Mouse (Mus musculus): ENCODE results near the gene Cldn1. TPM values are rescaled to one million over a fixed set of nuclear protein-coding genes. Genes with fewer than 3 reads are reported as not detected.

Gene Cldn1
- polyA plus RNA-seq (2015; fragmentation: Nextera tagmentation; extraction: Ambion mirVana) = 1.8 and 2.5 TPM in 2 replicates

DNA sequence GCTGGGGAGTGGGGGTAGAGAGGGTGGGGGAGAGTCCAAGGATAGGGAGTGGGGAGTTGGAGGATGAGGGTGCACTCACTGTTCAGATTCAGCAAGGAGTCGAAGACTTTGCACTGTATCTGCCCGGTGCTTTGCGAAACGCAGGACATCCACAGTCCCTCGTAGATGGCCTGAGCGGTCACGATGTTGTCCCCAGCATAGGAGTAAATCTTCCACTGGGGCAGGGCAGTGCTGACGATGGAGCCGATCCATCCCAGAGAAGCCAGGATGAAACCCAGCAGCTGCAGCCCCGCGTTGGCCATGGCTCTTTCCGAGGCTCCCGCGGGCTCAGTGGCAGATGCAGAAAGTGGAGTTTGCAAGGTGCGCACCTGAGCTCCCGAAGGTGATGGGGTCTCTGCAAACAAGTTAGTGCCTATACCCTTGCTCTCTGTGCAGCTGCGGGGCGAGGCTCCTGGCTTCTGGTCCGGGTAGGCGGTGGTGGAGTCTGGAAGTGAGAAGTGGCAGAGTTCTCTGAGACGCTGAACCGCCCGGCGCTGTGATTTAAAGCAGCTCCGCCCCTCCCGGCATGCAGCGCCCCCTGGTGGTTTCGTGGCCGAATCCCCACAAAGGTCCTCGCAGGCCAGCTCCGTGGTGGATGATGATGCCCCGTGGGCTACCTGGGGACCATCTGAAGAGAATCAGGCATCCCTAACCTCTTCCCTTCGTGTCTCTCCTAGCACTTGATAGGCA is at the start of gene Cldn1:
Cldn1 (minus strand) TSS at position 517 of the 729 bp plus-strand sequence.
- Histone ChIP-seq H3K27ac (replicated peaks) (no peak within 1 kb of the TSS), H3K9ac (peak within 1 kb of the TSS; percentile 71), H3K27me3 (replicated peaks) (peaks cover 8% of the 10 kb centered on the region; the same call in 1 of the 2 replicates), H3K4me3 (peak within 1 kb of the TSS; percentile 56), H3K4me2 (peak within 1 kb of the TSS; percentile 83), H3K9me3 (no peaks in the 10 kb centered on the region), H3K4me1 (peaks cover 6% of the 10 kb centered on the region), H3K36me3 (no peaks in the 10 kb centered on the region)
- WGBS = 3% methylated on average over 33 of the region's 33 CpGs
- no peak for ATAC-seq (ENCODE audit: extremely low read depth, insufficient number of reproducible peaks, low FRiP score, low TSS enrichment)

DNA sequence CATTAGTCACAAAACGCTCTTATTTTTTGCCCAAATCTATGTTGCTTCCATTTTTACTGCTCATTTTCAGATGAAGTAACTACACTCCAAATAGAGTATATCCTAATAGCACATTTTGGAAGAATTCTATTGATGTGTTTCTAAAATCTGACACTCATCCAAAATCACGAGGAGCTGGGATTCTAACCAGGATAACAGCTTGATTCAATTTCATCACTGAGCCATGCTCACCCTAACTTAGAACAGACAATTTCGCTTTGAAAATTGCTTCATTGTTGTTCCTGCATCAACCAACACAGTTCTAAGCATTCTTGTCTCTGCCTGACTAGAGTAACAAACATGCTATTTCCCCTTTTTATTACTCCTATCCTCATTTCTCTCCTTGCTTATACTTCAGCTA is 47.0 kb upstream of the Cldn1 start:
- Histone ChIP-seq H3K4me1 (no peaks in the 10 kb centered on the region), H3K4me3 (no peak overlapping the region), H3K9ac (no peak overlapping the region), H3K9me3 (no peaks in the 10 kb centered on the region), H3K27me3 (replicated peaks) (no peaks in the 10 kb centered on the region), H3K4me2 (no peak overlapping the region), H3K27ac (replicated peaks) (no peak overlapping the region), H3K36me3 (no peaks in the 10 kb centered on the region)
- ATAC-seq (ENCODE audit: extremely low read depth, insufficient number of reproducible peaks, low FRiP score, low TSS enrichment) = no peak
- 79% methylated on average over 3 of the region's 3 CpGs for WGBS

DNA sequence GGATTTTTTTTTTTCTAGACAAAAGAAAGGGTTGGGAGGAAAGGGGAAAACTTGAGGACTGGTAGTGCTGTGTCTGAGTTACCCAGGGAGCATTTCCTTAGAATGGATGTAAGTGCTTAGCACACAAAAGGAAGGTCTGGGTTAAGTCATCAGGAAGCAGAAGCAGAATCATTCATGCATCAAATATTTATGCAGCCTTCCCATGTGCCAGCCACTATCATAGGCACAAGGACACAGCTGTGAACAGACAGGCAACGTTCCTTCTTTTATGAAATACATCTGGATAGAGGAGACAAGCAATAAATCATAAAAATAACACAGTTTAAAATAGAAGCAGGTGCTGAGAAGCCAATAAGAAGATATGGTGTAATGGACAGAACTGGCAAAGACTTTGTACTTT is 32.4 kb upstream of the Cldn1 start:
- H3K36me3 ChIP-seq = no peaks in the 10 kb centered on the region
- ATAC-seq (ENCODE audit: extremely low read depth, insufficient number of reproducible peaks, low FRiP score, low TSS enrichment) = no peak
- peaks cover 4% of the 10 kb centered on the region; the same call in 1 of the 2 replicates for H3K4me1 ChIP-seq
- no peaks in the 10 kb centered on the region for H3K9me3 ChIP-seq
- H3K9ac ChIP-seq = no peak overlapping the region
- no peaks in the 10 kb centered on the region for H3K27me3 ChIP-seq (replicated peaks)
- H3K27ac ChIP-seq (replicated peaks) = no peak overlapping the region
- 57% methylated on average over 1 of the region's 1 CpGs for WGBS
- H3K4me2 ChIP-seq = no peak overlapping the region
- no peak overlapping the region for H3K4me3 ChIP-seq

DNA sequence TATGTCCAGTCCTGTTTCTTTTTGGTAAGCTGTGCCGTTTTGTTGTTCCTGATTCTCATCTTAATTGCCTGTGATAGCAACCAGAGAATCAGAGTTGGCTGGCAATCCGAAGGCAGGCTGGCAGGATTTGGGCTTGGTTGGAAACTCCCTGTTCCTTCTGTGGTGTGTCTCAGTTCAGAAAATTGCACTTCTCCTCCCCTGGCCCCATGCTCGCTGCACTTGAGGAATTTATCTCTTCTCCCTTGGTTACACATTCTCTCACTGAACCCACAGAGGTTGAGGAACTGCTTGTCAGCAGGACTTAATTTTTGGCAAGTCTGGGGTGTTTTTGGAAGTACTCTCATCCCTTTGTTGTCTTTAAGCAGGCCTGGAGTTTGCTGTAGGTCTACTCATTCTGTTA is 29.3 kb upstream of the Cldn1 start:
- H3K27ac ChIP-seq (replicated peaks) = no peak overlapping the region
- no peaks in the 10 kb centered on the region for H3K36me3 ChIP-seq
- no peak for ATAC-seq (ENCODE audit: extremely low read depth, insufficient number of reproducible peaks, low FRiP score, low TSS enrichment)
- no peaks in the 10 kb centered on the region for H3K9me3 ChIP-seq
- no peak overlapping the region for H3K9ac ChIP-seq
- no peaks in the 10 kb centered on the region for H3K27me3 ChIP-seq (replicated peaks)
- H3K4me2 ChIP-seq = no peak overlapping the region
- peaks cover 4% of the 10 kb centered on the region; the same call in 1 of the 2 replicates for H3K4me1 ChIP-seq
- no peak overlapping the region for H3K4me3 ChIP-seq
- WGBS = 33% methylated on average over 3 of the region's 3 CpGs

DNA sequence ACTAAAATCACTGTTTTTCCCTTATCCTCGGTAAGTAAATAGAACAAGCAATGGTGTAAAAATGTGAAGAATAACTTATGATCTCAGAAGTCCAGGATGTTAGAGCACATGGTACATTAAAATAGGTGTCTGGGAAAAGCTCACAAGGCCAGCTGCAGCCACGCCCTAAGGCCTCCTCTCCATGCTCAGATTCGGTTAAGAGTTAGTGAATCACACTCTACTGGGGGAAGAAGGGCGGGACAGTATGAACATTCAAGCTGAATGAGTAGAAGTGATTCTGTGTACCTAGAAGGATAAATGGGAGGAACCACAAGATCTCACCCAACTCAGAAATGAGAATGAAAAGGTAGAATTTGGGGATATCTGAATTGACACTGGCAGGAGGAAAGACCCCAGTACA is 28.9 kb upstream of the Cldn1 start:
- no peaks in the 10 kb centered on the region for H3K27me3 ChIP-seq (replicated peaks)
- no peaks in the 10 kb centered on the region for H3K9me3 ChIP-seq
- H3K36me3 ChIP-seq = no peaks in the 10 kb centered on the region
- no peak for ATAC-seq (ENCODE audit: extremely low read depth, insufficient number of reproducible peaks, low FRiP score, low TSS enrichment)
- WGBS = 66% methylated on average over 4 of the region's 4 CpGs
- H3K4me3 ChIP-seq = no peak overlapping the region
- no peak overlapping the region for H3K27ac ChIP-seq (replicated peaks)
- peaks cover 4% of the 10 kb centered on the region; the same call in 1 of the 2 replicates for H3K4me1 ChIP-seq
- no peak overlapping the region for H3K4me2 ChIP-seq
- no peak overlapping the region for H3K9ac ChIP-seq

DNA sequence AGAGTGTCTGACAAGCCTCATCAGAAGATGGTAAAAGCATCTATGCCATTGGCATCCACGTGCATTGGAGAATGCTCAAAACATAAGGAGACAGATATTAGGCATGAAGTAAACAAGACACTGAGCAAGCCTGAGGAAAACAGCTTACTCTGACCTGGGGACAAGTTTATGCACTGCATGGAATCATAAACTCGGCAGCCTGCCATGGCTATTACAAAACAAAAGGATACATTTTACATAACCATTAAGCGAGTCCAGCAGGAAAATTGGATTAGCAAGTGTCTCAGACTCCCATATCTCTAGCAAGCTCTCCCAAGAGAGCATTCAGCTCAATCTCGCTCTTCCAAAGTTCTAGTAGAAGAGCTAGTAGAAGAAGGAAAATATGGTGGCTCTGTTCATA is 19.3 kb upstream of the Cldn1 start:
- Histone ChIP-seq H3K36me3 (no peaks in the 10 kb centered on the region), H3K4me1 (no peaks in the 10 kb centered on the region), H3K9me3 (no peaks in the 10 kb centered on the region), H3K27me3 (replicated peaks) (no peaks in the 10 kb centered on the region), H3K4me2 (no peak overlapping the region), H3K27ac (replicated peaks) (no peak overlapping the region), H3K4me3 (no peak overlapping the region), H3K9ac (no peak overlapping the region)
- ATAC-seq (ENCODE audit: extremely low read depth, insufficient number of reproducible peaks, low FRiP score, low TSS enrichment) = no peak
- 68% methylated on average over 4 of the region's 4 CpGs for WGBS

DNA sequence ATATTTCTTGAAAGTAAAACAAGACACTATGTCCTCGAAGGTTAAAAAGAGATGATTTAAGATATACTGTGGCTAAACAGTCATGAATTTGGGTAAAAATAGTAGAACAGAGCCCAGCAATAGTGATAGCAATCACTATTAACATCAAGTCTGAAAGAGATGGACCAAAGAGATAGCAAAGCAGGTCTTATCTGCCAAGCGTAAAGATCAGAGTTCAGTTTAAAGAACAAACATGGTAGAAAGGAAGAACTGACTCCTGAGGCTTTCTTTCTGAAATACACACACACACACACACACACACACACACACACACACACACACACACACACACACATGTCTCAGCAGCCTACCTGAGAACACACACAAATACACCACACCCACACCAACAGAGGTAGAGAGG is 14.5 kb upstream of the Cldn1 start:
- Histone ChIP-seq H3K4me2 (no peak overlapping the region), H3K9me3 (no peaks in the 10 kb centered on the region), H3K4me1 (no peaks in the 10 kb centered on the region), H3K9ac (no peak overlapping the region), H3K36me3 (no peaks in the 10 kb centered on the region), H3K4me3 (no peak overlapping the region), H3K27me3 (replicated peaks) (no peaks in the 10 kb centered on the region), H3K27ac (replicated peaks) (no peak overlapping the region)
- ATAC-seq (ENCODE audit: extremely low read depth, insufficient number of reproducible peaks, low FRiP score, low TSS enrichment) = no peak
- WGBS = 72% methylated on average over 2 of the region's 2 CpGs

DNA sequence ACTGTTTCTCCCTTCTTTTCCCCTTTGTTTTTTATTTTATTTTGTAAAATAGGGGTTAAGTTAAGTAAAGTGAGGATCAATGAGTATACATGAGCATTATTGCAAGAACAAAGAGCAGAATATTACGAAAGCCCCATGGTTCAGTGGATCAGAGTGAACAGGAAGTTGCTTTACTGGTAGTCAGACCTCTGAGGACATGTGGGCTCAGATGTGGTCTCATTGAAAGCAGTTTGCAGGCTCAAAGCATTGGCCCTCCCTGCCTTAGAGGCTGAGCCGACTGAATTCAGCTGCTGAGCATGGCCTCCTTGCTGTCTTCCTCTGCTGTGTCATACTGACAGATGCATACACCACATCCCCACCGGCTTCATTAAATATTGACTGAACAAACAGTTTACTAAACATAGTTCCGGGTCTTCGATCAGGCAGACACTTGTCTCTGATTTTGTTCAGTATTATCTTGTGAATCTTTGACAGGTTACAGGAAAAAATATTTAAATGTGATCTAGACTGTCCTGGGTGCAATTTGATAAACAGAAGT is 12.5 kb upstream of the Cldn1 start:
- Histone ChIP-seq H3K9me3 (no peaks in the 10 kb centered on the region), H3K9ac (no peak overlapping the region), H3K27me3 (replicated peaks) (no peaks in the 10 kb centered on the region), H3K4me1 (no peaks in the 10 kb centered on the region), H3K4me2 (no peak overlapping the region), H3K27ac (replicated peaks) (no peak overlapping the region), H3K4me3 (no peak overlapping the region), H3K36me3 (no peaks in the 10 kb centered on the region)
- 73% methylated on average over 5 of the region's 5 CpGs for WGBS
- ATAC-seq (ENCODE audit: extremely low read depth, insufficient number of reproducible peaks, low FRiP score, low TSS enrichment) = no peak

DNA sequence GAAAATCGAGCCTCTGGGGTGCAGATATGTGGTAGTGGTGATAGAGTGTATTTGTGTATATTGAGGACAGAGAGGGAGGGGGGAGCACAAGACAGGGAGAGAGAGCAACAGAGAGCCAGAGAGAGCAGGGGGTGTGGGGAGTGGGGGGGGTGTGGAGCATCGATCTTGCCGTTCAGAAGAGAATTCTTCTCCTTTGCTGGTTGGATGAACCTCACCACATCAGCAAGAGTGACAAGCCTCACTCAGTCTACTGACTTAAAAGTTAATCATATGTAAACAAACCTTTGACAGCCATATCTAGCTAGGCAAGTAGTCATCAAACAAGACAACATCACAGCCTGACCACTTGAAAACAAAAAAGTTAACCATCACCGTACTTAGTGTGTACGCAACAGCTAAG is 5.5 kb upstream of the Cldn1 start:
- no peak for ATAC-seq (ENCODE audit: extremely low read depth, insufficient number of reproducible peaks, low FRiP score, low TSS enrichment)
- Histone ChIP-seq H3K9ac (no peak overlapping the region), H3K4me1 (no peaks in the 10 kb centered on the region), H3K4me2 (no peak overlapping the region), H3K9me3 (no peaks in the 10 kb centered on the region), H3K36me3 (no peaks in the 10 kb centered on the region), H3K27ac (replicated peaks) (no peak overlapping the region), H3K4me3 (no peak overlapping the region), H3K27me3 (replicated peaks) (no peaks in the 10 kb centered on the region)
- WGBS = 61% methylated on average over 5 of the region's 5 CpGs

DNA sequence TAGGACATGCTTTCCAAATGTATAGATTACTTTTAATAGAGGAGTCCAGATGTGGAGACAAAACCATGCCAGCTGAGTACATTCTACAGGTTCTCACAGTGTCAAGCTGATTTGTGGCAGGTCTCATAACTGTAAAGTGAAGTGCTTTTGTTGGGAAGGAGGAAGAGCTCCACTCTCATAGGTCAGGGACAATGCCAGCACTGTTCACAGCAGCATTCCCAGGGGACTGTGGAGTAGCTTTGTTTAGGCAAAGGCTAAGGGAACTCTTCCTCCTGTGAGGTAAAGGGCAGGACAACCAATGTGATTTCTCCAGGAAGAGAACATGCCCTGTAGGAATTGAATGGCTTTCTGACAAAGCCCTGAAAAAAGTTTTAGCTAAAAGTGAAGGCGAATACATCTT is 1.5 kb downstream of the Cldn1 start:
- H3K27me3 ChIP-seq (replicated peaks) = peaks cover 8% of the 10 kb centered on the region; the same call in 1 of the 2 replicates
- H3K4me3 ChIP-seq = no peak overlapping the region
- 75% methylated on average over 1 of the region's 1 CpGs for WGBS
- peaks cover 6% of the 10 kb centered on the region for H3K4me1 ChIP-seq
- H3K36me3 ChIP-seq = no peaks in the 10 kb centered on the region
- H3K27ac ChIP-seq (replicated peaks) = no peak overlapping the region
- ATAC-seq (ENCODE audit: extremely low read depth, insufficient number of reproducible peaks, low FRiP score, low TSS enrichment) = no peak
- H3K4me2 ChIP-seq = peak overlapping the region; percentile 83; the same call in 1 of the 2 replicates
- no peaks in the 10 kb centered on the region for H3K9me3 ChIP-seq
- no peak overlapping the region for H3K9ac ChIP-seq

DNA sequence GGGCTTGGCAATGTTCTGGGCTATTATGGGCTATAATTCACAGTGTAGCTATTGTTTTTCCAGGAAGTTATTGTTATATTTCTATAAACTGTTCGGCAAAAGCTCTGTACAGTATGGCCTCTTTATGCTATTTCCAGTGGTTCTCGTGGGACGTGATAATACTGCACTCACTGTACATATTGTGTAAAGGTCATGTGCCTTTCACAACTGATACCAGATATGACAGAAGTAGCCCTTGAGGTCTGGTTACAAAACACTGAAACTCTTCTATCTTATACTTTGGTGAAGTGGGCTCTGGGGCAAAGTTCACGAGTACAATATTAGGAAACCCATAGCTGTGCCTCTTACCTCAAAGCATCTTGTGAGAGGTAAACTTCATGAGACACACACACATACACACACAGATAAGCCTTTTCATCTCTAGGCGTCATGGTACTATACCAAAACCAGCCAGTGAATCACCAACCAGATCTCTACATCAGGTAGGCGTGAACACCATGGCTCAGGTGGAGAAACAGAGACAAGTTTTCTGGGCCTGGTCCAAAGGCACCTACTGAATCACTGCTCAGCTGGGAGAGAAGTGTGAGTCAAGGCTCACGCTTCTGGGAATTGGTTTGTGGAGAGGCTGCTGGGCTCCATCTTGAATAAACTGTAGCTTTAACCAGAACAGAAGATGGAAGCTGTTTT is 2.5 kb downstream of the Cldn1 start:
- WGBS = 72% methylated on average over 7 of the region's 7 CpGs
- Histone ChIP-seq H3K4me2 (no peak overlapping the region), H3K27ac (replicated peaks) (no peak overlapping the region)

More for the DNA sequence above, 2.5 kb downstream of the Cldn1 start:
- H3K9ac ChIP-seq = no peak overlapping the region
- peaks cover 8% of the 10 kb centered on the region; the same call in 1 of the 2 replicates for H3K27me3 ChIP-seq (replicated peaks)
- H3K4me1 ChIP-seq = peaks cover 6% of the 10 kb centered on the region
- no peak overlapping the region for H3K4me3 ChIP-seq
- no peaks in the 10 kb centered on the region for H3K36me3 ChIP-seq
- no peak for ATAC-seq (ENCODE audit: extremely low read depth, insufficient number of reproducible peaks, low FRiP score, low TSS enrichment)
- no peaks in the 10 kb centered on the region for H3K9me3 ChIP-seq
